Mouse (Mus musculus) liver, embryonic 14.5 days (tissue): ENCODE results near the gene Inka2.

Experiments used
- CTCF ChIP-seq: IDR thresholded peaks from 2 replicates; pipeline ENCODE4 v1.5.1; 2016; ENCODE audit warnings: antibody characterized with exemption, low read depth, control low read depth
- EP300 ChIP-seq: IDR thresholded peaks from 2 replicates; pipeline ENCODE4 v1.6.1; 2016; ENCODE audit warnings: antibody characterized with exemption, low read depth

- TF ChIP-seq CTCF (no peak), EP300 (no peak)
Observed at GRCm38 (mm10) chr3:105755123-105755522, 50.7 kb downstream of the Inka2 start.
